Mouse (Mus musculus) thymus, adult 2 months (tissue): ENCODE measurements around the gene Dnah8.

Experiments
- CTCF ChIP-seq: fragments of 200-500 bp; IDR thresholded peaks from 2 replicates; pipeline ENCODE4 v1.5.1; 2012; ENCODE audit warnings: mild to moderate bottlenecking, control low read depth, low read length, moderate library complexity, borderline replicate concordance; ENCODE audit not compliant: control insufficient read depth, poor library complexity, insufficient read depth; ENCODE audit errors: extremely low read depth
- POLR2A ChIP-seq: fragments of 200-500 bp; IDR thresholded peaks from 2 replicates; pipeline ENCODE4 v1.6.1; 2012; ENCODE audit warnings: mild to moderate bottlenecking, low read length, control low read depth, moderate library complexity; ENCODE audit not compliant: control insufficient read depth, poor library complexity, insufficient read depth; ENCODE audit errors: extremely low read depth

- TF ChIP-seq CTCF (no peak), POLR2A (no peak)
These were observed 13.6 kb downstream of the Dnah8 start for GRCm38 (mm10) chr17:30637714-30638113.
